Mouse (Mus musculus) left cerebral cortex, adult 18-20 months (tissue): Measurements from ENCODE around the gene Hist1h2ai. TPM values are rescaled to one million over a fixed set of nuclear protein-coding genes. Genes with fewer than 3 reads are reported as not detected.
"Not testable (repeated sequence)": the region's sequence is repeated elsewhere in the genome, so short reads cannot be mapped to it uniquely, and the experiment has no call there.

Experiments
- DNase-seq, 2 experiments: peaks; one replicate each; pipeline ENCODE4 v3.0.0; 2021 to 2022; ENCODE audit warnings: low spot score in 2 of 2, mixed read lengths in 1 of 2
- long read RNA-seq, 2 experiments: library from polyadenylated mRNA; stranded (forward); transcript quantifications; one replicate each; pipeline ENCODE4 v2.0.0; 2021
- total RNA-seq, 2 experiments: library from RNA; stranded (reverse); gene quantifications; 2 replicates each; pipeline ENCODE4 v1.2.3; 2021

The Hist1h2ai gene
- 10 to 100 TPM; 20.3 to 34.8 TPM for total RNA-seq
- long read RNA-seq, experiment 1: 0 reads
- long read RNA-seq, experiment 2: 0 reads

DNA sequence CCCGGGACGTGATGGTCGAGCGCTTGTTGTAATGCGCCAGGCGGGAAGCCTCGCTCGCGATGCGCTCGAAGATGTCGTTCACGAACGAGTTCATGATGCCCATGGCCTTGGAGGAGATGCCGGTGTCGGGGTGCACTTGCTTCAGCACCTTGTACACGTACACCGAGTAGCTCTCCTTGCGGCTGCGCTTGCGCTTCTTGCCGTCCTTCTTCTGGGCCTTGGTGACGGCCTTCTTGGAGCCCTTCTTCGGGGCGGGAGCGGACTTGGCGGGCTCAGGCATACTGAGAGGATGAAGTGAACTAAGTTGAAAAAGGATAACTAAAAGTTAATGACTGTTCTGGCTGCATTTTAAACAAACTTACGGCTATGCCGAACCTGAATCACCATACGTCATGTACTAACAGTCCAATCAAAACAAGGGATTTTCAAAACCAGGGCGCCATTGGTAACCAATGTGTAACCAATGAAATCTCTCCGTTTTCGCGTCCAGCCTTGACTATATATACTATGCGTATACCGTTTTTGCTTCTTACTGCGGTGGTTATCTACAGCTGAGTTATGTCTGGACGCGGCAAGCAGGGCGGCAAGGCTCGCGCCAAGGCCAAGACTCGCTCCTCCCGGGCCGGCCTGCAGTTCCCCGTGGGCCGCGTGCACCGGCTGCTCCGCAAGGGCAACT, at the start of gene Hist1h2ai, which contains the start of gene Hist1h2bl:
Gene Hist1h2ai, plus strand, starts transcription at position 559 of the 676 bp plus-strand sequence.
Gene Hist1h2bl, minus strand, starts transcription at position 280 of the 676 bp plus-strand sequence.
- peak; percentile 74 to 83 for DNase-seq

GRCm38 (mm10) chr13:21677305-21677704, 38.9 kb upstream of the Hist1h2ai start, which contains the start of gene Olfr1360:
Olfr1360 (minus strand) TSS chr13:21677405.
- DNase-seq: no peak

- no peak for DNase-seq
Observed at GRCm38 (mm10) chr13:21697811-21698210, 18.4 kb upstream of the Hist1h2ai start, which contains the start of gene Olfr1359. Olfr1359 (plus strand) TSS chr13:21698111.

DNA sequence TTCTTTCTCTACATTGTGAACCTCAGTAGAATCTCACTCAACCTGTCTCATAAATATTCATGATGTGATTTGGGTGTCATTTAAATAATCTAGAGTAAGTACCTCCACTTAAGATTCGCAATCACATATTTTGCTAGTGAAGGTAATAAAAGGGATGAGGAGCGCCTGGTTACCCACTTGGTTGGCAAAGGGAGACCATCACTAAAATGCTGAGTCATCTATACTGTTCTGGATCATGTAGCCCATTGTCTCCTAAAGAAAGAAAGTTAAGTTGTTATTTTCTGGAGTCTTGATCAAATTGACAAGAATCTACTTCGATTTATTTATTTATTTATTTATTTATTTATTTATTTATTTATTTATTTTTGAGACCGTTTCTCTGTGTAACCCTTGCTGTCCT, 9.6 kb upstream of the Hist1h2ai start:
- no peak for DNase-seq

- DNase-seq: peak; percentile 90 to 91
Observed at GRCm38 (mm10) chr13:21710031-21710711, 6.1 kb upstream of the Hist1h2ai start.

DNA sequence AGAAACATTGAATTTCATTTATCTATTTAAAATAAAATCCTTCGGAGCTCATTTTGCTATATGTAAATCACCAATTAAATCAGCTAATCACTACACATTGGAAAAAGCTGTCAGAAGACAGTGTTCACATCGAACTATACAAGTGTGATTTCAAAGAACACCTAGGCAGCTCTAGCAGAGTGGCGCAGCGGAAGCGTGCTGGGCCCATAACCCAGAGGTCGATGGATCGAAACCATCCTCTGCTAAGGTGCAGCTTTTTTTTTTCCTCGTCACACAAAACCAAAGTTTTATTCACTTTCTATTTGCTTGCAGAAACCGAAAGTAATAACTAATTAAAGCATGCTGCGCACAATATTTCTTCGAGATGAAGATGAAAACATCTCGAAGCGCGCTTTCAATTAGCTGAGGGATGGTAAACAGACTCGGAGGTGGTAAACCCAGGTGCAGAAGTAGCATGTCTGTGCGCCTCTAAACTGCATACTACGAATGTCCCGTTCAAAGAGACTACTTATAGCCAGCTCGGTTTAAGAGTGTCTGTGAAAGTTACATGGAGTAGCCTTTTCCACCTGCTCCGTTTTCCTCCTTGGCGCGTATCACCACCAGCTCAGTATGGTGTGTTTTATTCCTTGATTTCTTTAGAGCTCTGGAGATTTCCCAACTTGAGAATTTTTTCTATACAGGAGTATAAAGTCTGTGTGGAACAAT, 5.2 kb upstream of the Hist1h2ai start:
- peak; percentile 77 to 84 for DNase-seq

GRCm38 (mm10) chr13:21711698-21712097, 4.5 kb upstream of the Hist1h2ai start:
- no peak for DNase-seq

DNA sequence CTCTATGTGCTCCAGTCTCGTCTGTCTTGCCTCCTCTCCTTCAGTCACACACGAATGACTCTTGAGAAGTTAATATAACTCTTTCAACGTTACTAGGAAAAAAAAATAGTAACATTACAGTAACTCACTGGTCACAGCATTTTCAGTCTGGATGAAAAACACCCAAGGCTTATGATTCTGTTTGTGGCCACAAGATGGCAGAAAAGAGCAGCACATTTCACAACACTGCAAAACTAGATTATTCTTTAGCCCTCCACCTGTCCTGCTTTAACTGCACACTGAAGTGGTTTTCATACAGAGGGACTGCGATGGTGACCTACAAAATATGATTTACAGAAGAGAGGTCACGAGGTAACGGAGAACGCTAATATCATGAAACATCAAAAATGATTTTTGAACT, 1.5 kb upstream of the Hist1h2ai start:
- DNase-seq: peak; percentile 69 to 72

DNA sequence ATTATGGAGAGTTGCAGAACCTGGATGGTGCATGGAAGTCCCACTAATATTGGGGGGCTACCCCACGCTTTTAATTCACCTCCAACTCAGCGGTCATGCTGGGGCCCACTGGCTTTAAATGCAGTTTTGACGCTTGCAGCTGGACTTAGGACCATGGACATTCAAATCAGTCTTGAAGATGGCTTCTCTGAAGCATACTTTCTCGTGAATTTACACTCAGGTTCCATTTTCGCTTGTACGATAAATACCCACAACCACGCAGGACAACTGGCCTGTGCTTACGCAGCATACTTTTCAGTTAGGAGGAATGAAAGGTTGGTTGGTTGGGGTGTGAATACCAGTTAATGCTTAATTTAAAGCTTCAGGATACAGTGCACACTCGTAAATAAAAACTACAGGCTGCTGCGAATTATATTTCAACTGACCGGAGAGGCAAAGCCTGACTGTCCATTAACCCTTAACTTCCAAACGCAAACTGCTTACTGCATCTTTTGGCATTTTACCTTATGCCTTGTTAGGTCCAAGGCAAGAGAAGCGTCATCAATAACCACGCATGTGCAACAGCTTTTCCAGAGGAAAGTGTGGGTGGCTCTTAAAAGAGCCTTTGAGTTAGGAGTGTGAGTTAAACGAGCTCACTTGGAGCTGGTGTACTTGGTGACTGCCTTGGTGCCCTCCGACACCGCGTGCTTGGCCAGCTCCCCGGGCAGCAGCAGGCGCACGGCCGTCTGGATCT, 925 bp upstream of the Hist1h2ai start:
- no peak for DNase-seq

DNA sequence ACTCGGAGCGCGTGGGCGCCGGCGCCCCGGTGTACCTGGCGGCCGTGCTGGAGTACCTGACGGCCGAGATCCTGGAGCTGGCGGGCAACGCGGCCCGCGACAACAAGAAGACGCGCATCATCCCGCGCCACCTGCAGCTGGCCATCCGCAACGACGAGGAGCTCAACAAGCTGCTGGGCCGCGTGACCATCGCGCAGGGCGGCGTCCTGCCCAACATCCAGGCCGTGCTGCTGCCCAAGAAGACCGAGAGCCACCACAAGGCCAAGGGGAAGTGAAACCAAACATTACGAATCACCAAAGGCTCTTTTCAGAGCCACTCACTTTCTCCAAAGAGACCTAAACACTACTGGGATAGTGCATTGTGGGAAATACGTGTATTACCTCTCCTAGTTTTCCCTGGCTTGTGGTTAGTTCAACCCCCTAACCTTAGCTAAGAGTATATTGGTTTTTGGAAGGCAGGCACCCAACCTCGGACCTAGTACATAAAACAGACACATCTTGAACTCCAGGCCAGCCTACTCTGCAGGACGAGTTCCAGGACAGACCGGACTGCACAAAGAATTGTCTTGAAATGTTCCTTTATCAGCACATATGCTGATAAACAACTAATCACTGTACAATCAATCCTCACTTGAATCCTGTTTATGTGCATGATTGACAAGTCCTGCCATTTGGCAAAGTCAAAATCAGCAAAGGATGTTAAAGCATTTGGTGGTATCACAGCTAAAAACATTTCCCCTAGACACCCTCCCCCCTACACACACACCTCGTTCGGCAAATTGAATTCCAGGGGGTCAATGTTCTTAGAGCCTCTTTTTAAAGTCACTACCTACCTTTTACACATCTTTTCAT, 544 bp downstream of the Hist1h2ai start:
- peak in 1 of 2 experiments; percentile 8 for DNase-seq

DNA sequence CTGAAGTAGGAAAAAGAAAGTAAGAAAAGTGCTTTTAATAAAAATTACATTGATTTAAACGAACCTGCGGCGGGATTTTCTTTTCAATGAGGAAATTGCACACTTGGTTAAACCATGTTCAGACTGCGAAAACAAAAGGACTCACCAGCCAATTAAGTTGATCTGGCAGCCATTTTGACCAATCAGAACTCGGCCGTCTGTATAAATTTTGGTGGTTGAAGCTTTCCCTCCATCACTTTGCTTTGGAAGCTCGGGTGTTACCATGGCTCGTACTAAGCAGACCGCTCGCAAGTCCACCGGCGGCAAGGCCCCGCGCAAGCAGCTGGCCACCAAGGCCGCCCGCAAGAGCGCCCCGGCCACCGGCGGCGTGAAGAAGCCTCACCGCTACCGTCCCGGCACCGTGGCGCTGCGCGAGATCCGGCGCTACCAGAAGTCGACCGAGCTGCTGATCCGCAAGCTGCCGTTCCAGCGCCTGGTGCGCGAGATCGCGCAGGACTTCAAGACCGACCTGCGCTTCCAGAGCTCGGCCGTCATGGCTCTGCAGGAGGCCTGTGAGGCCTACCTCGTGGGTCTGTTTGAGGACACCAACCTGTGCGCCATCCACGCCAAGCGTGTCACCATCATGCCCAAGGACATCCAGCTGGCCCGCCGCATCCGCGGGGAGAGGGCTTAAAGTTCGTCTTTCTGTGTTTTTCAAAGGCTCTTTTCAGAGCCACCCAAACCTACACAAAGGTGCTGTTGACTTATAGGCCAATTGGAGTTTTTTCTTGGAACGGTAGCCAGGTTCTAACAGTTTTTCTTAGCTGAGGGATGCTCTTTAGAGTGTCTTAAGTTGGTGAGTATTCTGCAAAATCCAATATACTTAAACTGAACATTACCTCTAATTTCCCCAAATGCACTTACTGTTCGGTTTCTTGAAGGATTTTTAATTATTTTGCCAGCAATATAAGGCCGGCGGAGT, 1.5 kb downstream of the Hist1h2ai start, which contains the start of gene Hist1h3h:
Gene Hist1h3h, plus strand, starts transcription at position 263 of the 961 bp plus-strand sequence.
- peak; percentile 83 to 92 for DNase-seq

GRCm38 (mm10) chr13:21718381-21719080, 2.3 kb downstream of the Hist1h2ai start:
- no peak for DNase-seq

DNA sequence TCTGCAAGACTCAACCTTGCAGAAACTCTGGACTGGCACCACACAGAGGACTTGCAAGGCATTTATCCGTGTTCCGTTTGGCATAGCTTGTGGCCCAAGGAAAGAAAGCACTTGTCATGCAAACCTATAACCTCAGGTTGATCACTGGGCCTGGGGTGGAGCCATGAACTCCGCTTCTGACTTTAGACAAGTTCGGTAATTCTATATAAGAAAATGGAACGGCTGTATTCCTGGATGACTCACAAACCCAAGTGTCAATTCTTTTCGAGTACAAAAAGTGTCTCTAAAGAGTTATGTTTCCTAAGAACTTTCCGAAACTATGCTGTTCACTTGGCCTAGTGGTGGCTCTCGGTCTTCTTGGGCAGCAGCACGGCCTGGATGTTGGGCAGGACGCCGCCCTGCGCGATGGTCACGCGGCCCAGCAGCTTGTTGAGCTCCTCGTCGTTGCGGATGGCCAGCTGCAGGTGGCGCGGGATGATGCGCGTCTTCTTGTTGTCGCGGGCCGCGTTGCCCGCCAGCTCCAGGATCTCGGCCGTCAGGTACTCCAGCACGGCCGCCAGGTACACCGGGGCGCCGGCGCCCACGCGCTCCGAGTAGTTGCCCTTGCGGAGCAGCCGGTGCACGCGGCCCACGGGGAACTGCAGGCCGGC, 5.0 kb downstream of the Hist1h2ai start:
- not testable (repeated sequence) for DNase-seq

DNA sequence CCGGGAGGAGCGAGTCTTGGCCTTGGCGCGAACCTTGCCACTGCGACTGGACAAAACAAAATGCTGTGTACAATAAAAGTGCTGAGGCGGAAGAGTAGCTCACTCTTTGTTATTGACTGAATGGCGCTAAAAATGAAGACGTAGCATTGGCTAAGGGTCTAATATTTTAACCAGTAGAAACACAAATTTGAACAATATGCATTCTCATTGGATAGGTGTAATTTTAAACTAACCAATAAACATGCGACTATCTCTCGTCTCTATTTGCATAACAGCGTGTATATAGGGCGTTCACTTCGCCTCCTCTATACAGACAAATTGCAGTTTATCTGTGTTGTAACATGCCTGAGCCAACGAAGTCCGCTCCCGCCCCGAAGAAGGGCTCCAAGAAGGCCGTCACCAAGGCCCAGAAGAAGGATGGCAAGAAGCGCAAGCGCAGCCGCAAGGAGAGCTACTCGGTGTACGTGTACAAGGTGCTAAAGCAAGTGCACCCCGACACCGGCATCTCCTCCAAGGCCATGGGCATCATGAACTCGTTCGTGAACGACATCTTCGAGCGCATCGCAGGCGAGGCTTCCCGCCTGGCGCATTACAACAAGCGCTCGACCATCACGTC, 5.6 kb downstream of the Hist1h2ai start, which contains the start of gene Hist1h2bm:
Gene Hist1h2bm, plus strand, starts transcription at position 288 of the 616 bp plus-strand sequence.
- DNase-seq: peak; percentile 54 to 55

DNA sequence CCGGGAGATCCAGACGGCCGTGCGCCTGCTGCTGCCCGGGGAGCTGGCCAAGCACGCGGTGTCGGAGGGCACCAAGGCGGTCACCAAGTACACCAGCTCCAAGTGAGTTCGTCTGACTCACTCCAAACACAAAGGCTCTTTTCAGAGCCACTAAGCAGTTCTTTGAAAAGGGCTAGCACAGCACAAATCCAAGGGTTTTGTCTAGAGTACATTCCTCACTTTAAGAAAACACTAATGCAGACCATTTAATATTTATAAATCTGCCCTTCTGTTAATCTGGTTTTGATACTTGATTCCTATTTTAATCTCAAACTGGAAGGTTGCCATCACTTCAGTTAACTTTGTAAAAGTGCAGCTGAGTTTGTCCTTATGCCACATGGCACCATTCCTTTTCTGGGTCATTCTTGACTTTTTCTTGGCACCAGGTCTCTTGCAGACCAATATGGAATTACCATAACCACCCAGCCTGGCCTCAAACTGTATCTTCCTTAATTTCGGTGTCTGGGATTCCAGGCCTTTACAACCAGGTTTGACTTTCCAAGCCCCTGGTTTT, 6.2 kb downstream of the Hist1h2ai start:
- no peak for DNase-seq

- no peak for DNase-seq
Observed at GRCm38 (mm10) chr13:21722993-21723836, 7.0 kb downstream of the Hist1h2ai start.
